Mouse (Mus musculus): ENCODE measurements around the gene Dnajc4.

DNA sequence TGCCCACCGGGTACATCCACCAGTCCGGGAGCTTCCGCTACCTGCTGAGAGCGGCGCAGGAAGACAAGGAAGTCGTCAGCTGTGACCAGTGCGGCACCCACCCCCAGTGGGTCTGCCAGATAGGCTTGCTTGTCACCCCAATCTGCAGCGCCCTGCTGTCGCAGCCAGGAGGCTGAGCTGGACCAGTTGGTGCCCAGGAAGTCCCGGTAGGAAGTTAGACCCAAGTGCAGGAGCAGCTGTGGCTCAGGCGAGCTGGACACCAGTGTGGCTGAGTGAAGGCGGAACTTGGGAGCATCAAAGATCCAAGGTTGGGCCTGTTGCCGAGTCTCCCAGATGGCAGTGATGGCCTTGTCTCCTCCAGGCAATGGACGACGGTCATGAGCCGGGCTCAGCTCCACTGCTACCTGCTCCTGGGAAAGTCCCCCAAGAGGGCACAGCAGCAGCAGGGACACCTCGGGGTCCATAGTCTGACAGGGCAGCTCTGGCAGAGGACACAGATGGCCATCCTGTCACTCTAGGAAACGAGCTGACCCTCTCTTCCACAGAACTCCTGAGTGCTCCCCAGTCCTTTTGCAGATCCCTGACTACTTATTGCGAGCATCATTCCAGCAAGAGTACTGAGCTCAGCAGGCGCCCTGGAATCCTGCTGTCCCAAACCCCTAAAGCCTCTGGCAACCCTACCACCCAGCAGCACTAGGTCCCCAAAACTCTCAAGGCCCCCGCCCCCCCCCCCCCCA is 3.1 kb upstream of the Dnajc4 start:
- TF ChIP-seq GATA1 (IDR thresholded peaks at IDR 0.05; ENCODE audit: low read length): no peak
- no peak for TF ChIP-seq TAL1 (IDR thresholded peaks at IDR 0.05; ENCODE audit: low read length)
